Comparison of ENCODE assay signal across 22 mouse cellular contexts in the genomic region with DNA sequence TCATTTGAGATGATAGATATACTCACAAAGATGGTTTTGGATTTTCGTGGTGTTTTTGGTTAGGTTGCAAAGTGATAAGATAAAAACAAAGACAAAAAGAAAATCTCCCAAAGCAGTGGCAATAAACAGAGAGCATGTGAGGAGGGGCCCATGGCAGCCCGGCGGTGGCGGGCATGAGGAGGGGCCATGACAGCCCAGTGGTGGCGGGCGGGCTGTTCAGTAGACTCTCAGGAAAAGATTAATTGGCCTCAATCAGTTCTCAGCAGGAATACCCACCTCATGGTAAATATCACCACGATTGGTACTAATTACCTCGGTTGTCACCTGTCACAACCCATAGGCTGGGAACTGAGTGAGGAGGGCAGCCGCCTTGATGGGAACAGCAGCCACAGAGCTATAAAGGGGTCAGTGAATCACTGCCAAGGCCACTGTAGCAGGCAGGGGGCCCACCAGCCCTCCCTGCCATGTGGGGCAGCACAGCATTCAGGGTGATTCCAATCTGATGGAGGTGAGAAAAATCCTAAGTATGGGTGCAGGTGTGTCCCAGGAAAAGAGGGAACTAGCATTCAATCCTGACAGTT.
A peak's percentile ranks its signal among the peaks of the same experiment; 100 is the strongest.
DNase-seq lines count a peak whose midpoint lies in the region; ATAC-seq lines count a peak whose summit lies in the region.
"Had no signal": no experiment of that assay in that cellular context is flagged by ENCODE, and none has a peak within 500 bp of the region (broad histone marks: within the 10 kb centered on the region; RNA-seq: fewer than 3 reads in every experiment).

No protein-coding gene starts in this region.

- H3K27ac ChIP-seq in forebrain, embryonic 12.5 days = no peak overlapping the region
- no peak overlapping the region for H3K27ac ChIP-seq in forebrain, embryonic 10.5 days
- no peak overlapping the region for H3K27ac ChIP-seq in neural tube, embryonic 14.5 days (ENCODE audit: low read depth, low read length)
- no peak overlapping the region for H3K27ac ChIP-seq in hindbrain, embryonic 15.5 days (replicated peaks)
- H3K27ac ChIP-seq: embryonic facial prominence, embryonic 10.5 days; embryonic facial prominence, embryonic 15.5 days; kidney, postnatal 0 days; liver, embryonic 13.5 days had no signal

- H3K4me3 ChIP-seq in forebrain, embryonic 12.5 days (replicated peaks) = no peak overlapping the region
- H3K4me3 ChIP-seq in forebrain, embryonic 10.5 days = no peak overlapping the region
- H3K4me3 ChIP-seq in neural tube, embryonic 14.5 days (ENCODE audit: low read depth, low read length) = no peak overlapping the region
- no peak overlapping the region for H3K4me3 ChIP-seq in hindbrain, embryonic 15.5 days
- H3K4me3 ChIP-seq: embryonic facial prominence, embryonic 10.5 days; embryonic facial prominence, embryonic 15.5 days; liver, embryonic 13.5 days had no signal

- H3K4me1 ChIP-seq in forebrain, embryonic 12.5 days = no peaks in the 10 kb centered on the region
- H3K4me1 ChIP-seq in forebrain, embryonic 10.5 days = no peaks in the 10 kb centered on the region
- no peaks in the 10 kb centered on the region for H3K4me1 ChIP-seq in neural tube, embryonic 14.5 days (ENCODE audit: control insufficient read depth, insufficient read depth, low read length)
- no peaks in the 10 kb centered on the region for H3K4me1 ChIP-seq in hindbrain, embryonic 15.5 days (replicated peaks)
- H3K4me1 ChIP-seq: embryonic facial prominence, embryonic 10.5 days; embryonic facial prominence, embryonic 15.5 days; liver, embryonic 13.5 days had no signal

- no peaks in the 10 kb centered on the region for H3K9me3 ChIP-seq in forebrain, embryonic 12.5 days
- H3K9me3 ChIP-seq in forebrain, embryonic 10.5 days = no peaks in the 10 kb centered on the region
- H3K9me3 ChIP-seq in neural tube, embryonic 14.5 days (ENCODE audit: control insufficient read depth, low read length) = no peaks in the 10 kb centered on the region
- no peaks in the 10 kb centered on the region for H3K9me3 ChIP-seq in hindbrain, embryonic 15.5 days
- H3K9me3 ChIP-seq: embryonic facial prominence, embryonic 15.5 days; liver, embryonic 13.5 days had no signal

- no peaks in the 10 kb centered on the region for H3K36me3 ChIP-seq in forebrain, embryonic 12.5 days (replicated peaks)
- no peaks in the 10 kb centered on the region for H3K36me3 ChIP-seq in forebrain, embryonic 10.5 days (replicated peaks)
- no peaks in the 10 kb centered on the region for H3K36me3 ChIP-seq in neural tube, embryonic 14.5 days (ENCODE audit: control insufficient read depth, insufficient read depth, low read length)
- H3K36me3 ChIP-seq in hindbrain, embryonic 15.5 days = no peaks in the 10 kb centered on the region
- H3K36me3 ChIP-seq: embryonic facial prominence, embryonic 10.5 days; embryonic facial prominence, embryonic 15.5 days; liver, embryonic 13.5 days had no signal

- H3K9ac ChIP-seq in forebrain, embryonic 12.5 days = no peak overlapping the region
- no peak overlapping the region for H3K9ac ChIP-seq in neural tube, embryonic 14.5 days (replicated peaks; ENCODE audit: low read depth, low read length)
- H3K9ac ChIP-seq in hindbrain, embryonic 15.5 days = no peak overlapping the region
- H3K9ac ChIP-seq: embryonic facial prominence, embryonic 15.5 days; liver, embryonic 13.5 days had no signal

- WGBS in forebrain, embryonic 12.5 days = 78% methylated on average over 9 of the region's 9 CpGs
- WGBS in forebrain, embryonic 10.5 days = 83% methylated on average over 9 of the region's 9 CpGs
- WGBS in neural tube, embryonic 14.5 days = 42% methylated on average over 9 of the region's 9 CpGs
- WGBS in hindbrain, embryonic 15.5 days = 61% methylated on average over 9 of the region's 9 CpGs

- H3K4me2 ChIP-seq in forebrain, embryonic 12.5 days = no peak overlapping the region
- no peak overlapping the region for H3K4me2 ChIP-seq in neural tube, embryonic 14.5 days (ENCODE audit: low read depth, low read length)
- no peak overlapping the region for H3K4me2 ChIP-seq in hindbrain, embryonic 15.5 days
- H3K4me2 ChIP-seq: embryonic facial prominence, embryonic 15.5 days; liver, embryonic 13.5 days had no signal

- peak; percentile 69; the same call in 1 of the 2 replicates for ATAC-seq in forebrain, embryonic 12.5 days (ENCODE audit: low FRiP score)
- ATAC-seq in neural tube, embryonic 14.5 days (ENCODE audit: low read depth) = peak; percentile 58; the same call in 1 of the 2 replicates
- peak; percentile 59; the same call in 1 of the 2 replicates for ATAC-seq in hindbrain, embryonic 15.5 days (ENCODE audit: low FRiP score, low read depth)
- ATAC-seq: intestine, embryonic 16.5 days had no signal

- no peak for DNase-seq in forebrain, embryonic 10.5 days (ENCODE audit: extremely low spot score, low spot score)
- DNase-seq in neural tube, embryonic 10.5 days (ENCODE audit: extremely low spot score, low spot score) = no peak
- DNase-seq in retina, postnatal 1 day = peak; percentile 41
- no peak for DNase-seq in frontal cortex, postnatal 14 days (ENCODE audit: low spot score in 2 of 2)
- DNase-seq in MN1 (ENCODE audit: low spot score) = no peak
- DNase-seq: adrenal gland, postnatal 14 days; cerebellum, adult 11-12 months; cerebellum, postnatal 10 days; heart, postnatal 14 days; kidney, adult 8-10 months; liver, embryonic 13.5 days; lung, adult 18-20 months; lung, postnatal 14 days; midbrain, embryonic 14.5 days; thymus, postnatal 4 days had no signal

- no peaks in the 10 kb centered on the region for H3K27me3 ChIP-seq in forebrain, embryonic 12.5 days
- no peaks in the 10 kb centered on the region for H3K27me3 ChIP-seq in forebrain, embryonic 10.5 days (ENCODE audit: poor library complexity, severe bottlenecking)
- no peaks in the 10 kb centered on the region for H3K27me3 ChIP-seq in neural tube, embryonic 14.5 days (ENCODE audit: control insufficient read depth, insufficient read depth, low read length)
- H3K27me3 ChIP-seq in hindbrain, embryonic 15.5 days = no peaks in the 10 kb centered on the region
- H3K27me3 ChIP-seq: liver, embryonic 13.5 days had no signal
